Mouse (Mus musculus) MEL (cell line): ENCODE data around the gene Ankrd45. TPM values are rescaled to one million over a fixed set of nuclear protein-coding genes. Genes with fewer than 3 reads are reported as not detected.

Source experiments
- DNase-seq: peaks from one replicate; pipeline ENCODE4 v3.0.0; 2011; ENCODE audit warnings: low read depth, low spot score
- H3K27ac ChIP-seq: 2 replicates; pipeline ENCODE4 v1.5.1; 2012; ENCODE audit warnings: low read depth, mild to moderate bottlenecking, control low read depth, low read length, moderate library complexity; ENCODE audit not compliant: control insufficient read depth
- H3K27me3 ChIP-seq, 2 experiments: fragments of 150-350 bp in 1 of 2; sonication (generic) in 1 of 2; 2 replicates each; pipeline ENCODE4 v1.6.1; 2012; ENCODE audit warnings: low read length in 2 of 2, mild to moderate bottlenecking in 2 of 2, improper control_type of control experiment in 1 of 2, moderate library complexity in 1 of 2; ENCODE audit not compliant: insufficient read depth in 2 of 2, control insufficient read depth in 1 of 2
- H3K36me3 ChIP-seq, 2 experiments: 2 replicates each; pipeline ENCODE4 v1.6.1; 2012 to 2014; ENCODE audit warnings: low read length in 2 of 2, improper control_type of control experiment in 1 of 2, inconsistent platforms in 1 of 2, mild to moderate bottlenecking in 1 of 2; ENCODE audit not compliant: insufficient read depth in 2 of 2, control insufficient read depth in 1 of 2
- H3K4me1 ChIP-seq, 2 experiments: fragments of 150-350 bp in 1 of 2; sonication (generic) in 1 of 2; 2 replicates each; pipeline ENCODE4 v1.6.1; 2012; ENCODE audit warnings: low read length in 2 of 2, improper control_type of control experiment in 1 of 2, mild to moderate bottlenecking in 1 of 2; ENCODE audit not compliant: insufficient read depth in 2 of 2, control insufficient read depth in 1 of 2
- H3K4me3 ChIP-seq, 2 experiments: fragments of 150-350 bp in 1 of 2; sonication (generic) in 1 of 2; 2 replicates each; pipeline ENCODE4 v1.5.1; 2012; ENCODE audit warnings: low read depth in 2 of 2, low read length in 2 of 2, mild to moderate bottlenecking in 2 of 2, moderate library complexity in 2 of 2, control low read depth in 1 of 2, improper control_type of control experiment in 1 of 2; ENCODE audit not compliant: control insufficient read depth in 1 of 2, insufficient read depth in 1 of 2
- H3K79me2 ChIP-seq: 2 replicates; pipeline ENCODE4 v1.6.1; 2012; ENCODE audit warnings: mild to moderate bottlenecking, low read length, moderate library complexity; ENCODE audit not compliant: control insufficient read depth, poor library complexity, insufficient read depth
- H3K9ac ChIP-seq: 2 replicates; pipeline ENCODE4 v1.6.1; 2012; ENCODE audit warnings: low read depth, mild to moderate bottlenecking, control low read depth, low read length, moderate library complexity; ENCODE audit not compliant: control insufficient read depth, poor library complexity, severe bottlenecking
- H3K9me3 ChIP-seq: fragments of 150-350 bp; sonication (generic); replicated peaks from 2 replicates; pipeline ENCODE4 v1.6.1; 2012; ENCODE audit warnings: mild to moderate bottlenecking, low read length, improper control_type of control experiment, moderate library complexity; ENCODE audit not compliant: insufficient read depth
- BHLHE40 ChIP-seq: IDR thresholded peaks from 2 replicates; pipeline ENCODE4 v1.6.1; 2012; ENCODE audit warnings: low read depth, mild to moderate bottlenecking, inconsistent platforms, low read length, improper control_type of control experiment, borderline replicate concordance
- CHD2 ChIP-seq: IDR thresholded peaks from 2 replicates; pipeline ENCODE4 v1.6.1; 2011; ENCODE audit warnings: low read length, improper control_type of control experiment
- CTCF ChIP-seq, 3 experiments: IDR thresholded peaks in 2 of 3; conservative IDR thresholded peaks in 1 of 3; 2 replicates each; pipeline ENCODE4 v1.5.1; 2011 to 2012; ENCODE audit warnings: low read length in 3 of 3, low read depth in 2 of 3, mild to moderate bottlenecking in 2 of 3, improper control_type of control experiment in 1 of 3, inconsistent platforms in 1 of 3, mixed read lengths in 1 of 3, moderate library complexity in 1 of 3; ENCODE audit not compliant: control insufficient read depth in 1 of 3, insufficient read depth in 1 of 3, poor library complexity in 1 of 3, severe bottlenecking in 1 of 3
- ELF1 ChIP-seq: IDR thresholded peaks from 2 replicates; pipeline ENCODE4 v1.6.1; 2014; ENCODE audit warnings: low read depth, mild to moderate bottlenecking, inconsistent platforms, low read length, improper control_type of control experiment, moderate library complexity
- EP300 ChIP-seq, 2 experiments: IDR thresholded peaks; 2 replicates each; pipeline ENCODE4 v1.6.1; 2011; ENCODE audit warnings: improper control_type of control experiment in 2 of 2, low read length in 2 of 2, low read depth in 1 of 2, mild to moderate bottlenecking in 1 of 2
- ETS1 ChIP-seq: IDR thresholded peaks from 2 replicates; pipeline ENCODE4 v1.6.1; 2012; ENCODE audit warnings: low read depth, mild to moderate bottlenecking, inconsistent platforms, low read length, improper control_type of control experiment, moderate library complexity
- GABPA ChIP-seq: IDR thresholded peaks from 2 replicates; pipeline ENCODE4 v1.6.1; 2012; ENCODE audit warnings: low read depth, mild to moderate bottlenecking, inconsistent platforms, low read length, improper control_type of control experiment, moderate library complexity
- GATA1 ChIP-seq: IDR thresholded peaks from 2 replicates; pipeline ENCODE4 v1.6.1; 2011; ENCODE audit warnings: low read depth, low read length, improper control_type of control experiment
- HCFC1 ChIP-seq: IDR thresholded peaks from 2 replicates; pipeline ENCODE4 v1.6.1; 2012; ENCODE audit warnings: low read depth, mild to moderate bottlenecking, inconsistent platforms, low read length, improper control_type of control experiment, moderate library complexity
- KAT2A ChIP-seq: conservative IDR thresholded peaks from 2 replicates; pipeline ENCODE4 v1.6.1; 2012; ENCODE audit warnings: low read depth, low read length, improper control_type of control experiment, inconsistent platforms
- MAX ChIP-seq: IDR thresholded peaks from 2 replicates; pipeline ENCODE4 v1.6.1; 2011; ENCODE audit warnings: low read length, improper control_type of control experiment
- MAZ ChIP-seq: IDR thresholded peaks from 2 replicates; pipeline ENCODE4 v1.6.1; 2012; ENCODE audit warnings: low read depth, mild to moderate bottlenecking, inconsistent platforms, low read length, improper control_type of control experiment
- MEF2A ChIP-seq: IDR thresholded peaks from 2 replicates; pipeline ENCODE4 v1.6.1; 2014; ENCODE audit warnings: low read depth, mild to moderate bottlenecking, inconsistent platforms, low read length, improper control_type of control experiment; ENCODE audit not compliant: poor library complexity, insufficient replicate concordance, severe bottlenecking; ENCODE audit errors: extremely low read depth
- MXI1 ChIP-seq: IDR thresholded peaks from 2 replicates; pipeline ENCODE4 v1.6.1; 2011; ENCODE audit warnings: mild to moderate bottlenecking, low read depth, low read length, improper control_type of control experiment
- MYB ChIP-seq: IDR thresholded peaks from 2 replicates; pipeline ENCODE4 v1.6.1; 2011; ENCODE audit warnings: mild to moderate bottlenecking, low read depth, low read length, improper control_type of control experiment
- NELFE ChIP-seq: IDR thresholded peaks from 2 replicates; pipeline ENCODE4 v1.6.1; 2011; ENCODE audit warnings: low read depth, low read length, improper control_type of control experiment
- NRF1 ChIP-seq: IDR thresholded peaks from 2 replicates; pipeline ENCODE4 v1.6.1; 2014; ENCODE audit warnings: low read depth, mild to moderate bottlenecking, inconsistent platforms, low read length, improper control_type of control experiment, moderate library complexity; ENCODE audit not compliant: poor library complexity, insufficient read depth, severe bottlenecking
- POLR2AphosphoS2 ChIP-seq: IDR thresholded peaks from 2 replicates; pipeline ENCODE4 v1.6.1; 2011; ENCODE audit warnings: low read length, improper control_type of control experiment
- POLR2AphosphoS5 ChIP-seq: IDR thresholded peaks from 2 replicates; pipeline ENCODE4 v1.6.1; 2012; ENCODE audit warnings: low read depth, borderline replicate concordance, mild to moderate bottlenecking, inconsistent platforms, low read length, moderate library complexity, mixed read lengths
- RAD21 ChIP-seq: IDR thresholded peaks from 2 replicates; pipeline ENCODE4 v1.6.1; 2011; ENCODE audit warnings: mild to moderate bottlenecking, low read depth, low read length, improper control_type of control experiment
- SIN3A ChIP-seq: IDR thresholded peaks from 2 replicates; pipeline ENCODE4 v1.6.1; 2012; ENCODE audit warnings: low read length, improper control_type of control experiment, inconsistent platforms
- SMC3 ChIP-seq: IDR thresholded peaks from 2 replicates; pipeline ENCODE4 v1.6.1; 2011; ENCODE audit warnings: low read depth, low read length, improper control_type of control experiment
- TAL1 ChIP-seq: IDR thresholded peaks from 2 replicates; pipeline ENCODE4 v1.6.1; 2012; ENCODE audit warnings: mild to moderate bottlenecking, inconsistent platforms, low read length, moderate library complexity, mixed read lengths
- TBP ChIP-seq: IDR thresholded peaks from 2 replicates; pipeline ENCODE4 v1.8.0; 2011; ENCODE audit warnings: low read depth, low read length, improper control_type of control experiment
- TCF12 ChIP-seq: IDR thresholded peaks from 2 replicates; pipeline ENCODE4 v1.6.1; 2014; ENCODE audit warnings: low read depth, mild to moderate bottlenecking, inconsistent platforms, low read length, improper control_type of control experiment, moderate library complexity
- UBTF ChIP-seq: IDR thresholded peaks from 2 replicates; pipeline ENCODE4 v1.6.1; 2012; ENCODE audit warnings: low read depth, mild to moderate bottlenecking, inconsistent platforms, low read length, improper control_type of control experiment, moderate library complexity, borderline replicate concordance; ENCODE audit not compliant: insufficient read depth
- USF1 ChIP-seq: IDR thresholded peaks from 2 replicates; pipeline ENCODE4 v1.6.1; 2014; ENCODE audit warnings: low read depth, mild to moderate bottlenecking, inconsistent platforms, low read length, improper control_type of control experiment, moderate library complexity
- ZC3H11A ChIP-seq: IDR thresholded peaks from 2 replicates; pipeline ENCODE4 v1.6.1; 2012; ENCODE audit warnings: low read depth, mild to moderate bottlenecking, inconsistent platforms, low read length, improper control_type of control experiment
- ZKSCAN1 ChIP-seq: IDR thresholded peaks from 2 replicates; pipeline ENCODE4 v1.6.1; 2012; ENCODE audit warnings: low read depth, mild to moderate bottlenecking, inconsistent platforms, low read length, improper control_type of control experiment, moderate library complexity
- ZMIZ1 ChIP-seq: IDR thresholded peaks from 2 replicates; pipeline ENCODE4 v1.6.1; 2012; ENCODE audit warnings: low read depth, mild to moderate bottlenecking, inconsistent platforms, low read length, improper control_type of control experiment, moderate library complexity
- ZNF384 ChIP-seq: IDR thresholded peaks from 2 replicates; pipeline ENCODE4 v1.6.1; 2012; ENCODE audit warnings: low read depth, mild to moderate bottlenecking, inconsistent platforms, low read length, improper control_type of control experiment
- polyA plus RNA-seq, 2 experiments: library from polyadenylated mRNA; stranded (reverse) in 1 of 2; unstranded in 1 of 2; fragments of >175 nt in 1 of 2; fragments of >200 nt in 1 of 2; gene quantifications; 2 replicates each; pipeline versions ENCODE4 v1.2.1 to v1.2.4; 2012; ENCODE audit warnings: low replicate concordance in 2 of 2, low read depth in 1 of 2; ENCODE audit not compliant: insufficient read length in 2 of 2, insufficient read depth in 1 of 2, missing spikeins in 1 of 2
- total RNA-seq: library from RNA; depleted of rRNA; stranded (reverse); fragments of 300-350 nt; gene quantifications from 2 replicates; pipeline ENCODE4 v1.2.3, GENCODE M21; 2012

The Ankrd45 gene
- total and polyA plus RNA-seq, 3 experiments = not detected

DNA sequence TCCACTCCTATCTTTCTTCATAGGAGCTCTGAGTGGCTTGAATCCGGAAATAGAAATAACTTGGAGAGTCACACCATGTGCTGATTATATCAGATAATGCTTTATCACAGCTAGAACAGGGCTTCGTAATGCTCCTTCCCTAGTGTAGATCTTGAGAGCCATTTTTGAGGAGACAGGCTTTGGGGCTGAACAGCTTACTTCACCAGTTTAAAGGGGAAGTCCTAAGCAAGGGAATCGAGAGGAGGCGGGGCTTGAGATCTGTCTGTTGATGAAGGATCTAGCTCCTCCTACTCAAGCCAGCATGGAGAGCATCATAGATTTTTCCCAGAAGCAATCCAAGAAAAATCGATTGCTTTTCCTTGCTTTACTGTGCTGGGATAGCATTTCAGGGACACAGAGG, 57.4 kb downstream of the Ankrd45 start:
- peak; percentile 78 for DNase-seq
- H3K9me3 ChIP-seq = no peaks in the 10 kb centered on the region
- TF ChIP-seq MAX = no peak
- TF ChIP-seq TCF12 = peak; percentile 30; the same call in 1 of the 2 replicates
- 0 out of 2 replicates have a peak, but pooled peaks have one; percentile 21 for TF ChIP-seq MXI1
- TF ChIP-seq ELF1 = peak; percentile 46; the same call in 1 of the 2 replicates
- peak; percentile 50 for TF ChIP-seq ETS1
- peak in 1 of 2 experiments; percentile 36; a peak in 1 of 4 replicates for TF ChIP-seq EP300 (IDR thresholded peaks at IDR 0.05; ENCODE audit: low read depth in 1 of 2, low read length in 2 of 2)
- TF ChIP-seq USF1 = no peak
- TF ChIP-seq MAZ = no peak
- 0 out of 2 replicates have a peak, but pooled peaks have one; percentile 29 for TF ChIP-seq GATA1
- TF ChIP-seq MYB = no peak
- H3K79me2 ChIP-seq = no peaks in the 10 kb centered on the region
- H3K27ac ChIP-seq = no peak overlapping the region
- H3K27me3 ChIP-seq = peaks cover 2% of the 10 kb centered on the region in 2 experiments; a peak in 2 of 4 replicates
- peaks cover 0 to 9% of the 10 kb centered on the region in 2 experiments; a peak in 2 of 4 replicates for H3K36me3 ChIP-seq
- peaks cover 4 to 11% of the 10 kb centered on the region in 2 experiments; a peak in 3 of 4 replicates for H3K4me1 ChIP-seq
- H3K4me3 ChIP-seq = peak overlapping the region in 1 of 2 experiments; percentile 47; a peak in 2 of 4 replicates
- no peak overlapping the region for H3K9ac ChIP-seq

DNA sequence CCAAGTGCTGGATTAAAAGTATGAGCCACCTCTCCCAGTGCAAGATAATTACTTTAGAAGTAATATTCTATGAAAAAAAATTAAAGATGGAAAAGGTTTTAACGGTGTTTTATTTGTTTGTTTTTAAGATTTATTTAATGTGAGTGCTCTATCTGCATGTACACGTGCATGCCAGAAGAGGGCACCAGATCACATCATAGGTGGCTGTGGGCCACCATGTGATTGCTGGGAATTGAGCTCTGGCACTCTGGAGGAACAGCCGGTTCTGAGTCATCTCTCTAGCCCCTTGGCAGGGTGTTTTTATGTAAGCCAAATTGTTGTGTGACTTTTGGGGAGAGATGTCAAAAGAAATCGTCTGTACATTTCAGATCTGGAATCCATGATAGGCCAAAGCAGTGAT, 72.0 kb downstream of the Ankrd45 start:
- Histone ChIP-seq H3K4me1 (no peaks in the 10 kb centered on the region), H3K9ac (no peak overlapping the region), H3K4me3 (no peak overlapping the region), H3K27ac (no peak overlapping the region), H3K79me2 (no peaks in the 10 kb centered on the region; the same call in 1 of the 2 replicates), H3K27me3 (peaks cover 0 to 3% of the 10 kb centered on the region in 2 experiments; a peak in 3 of 4 replicates), H3K9me3 (no peaks in the 10 kb centered on the region), H3K36me3 (no peaks in the 10 kb centered on the region)
- DNase-seq = peak; percentile 80
- no peak for TF ChIP-seq TAL1
- TF ChIP-seq RAD21 = peak; percentile 91
- TF ChIP-seq EP300 (IDR thresholded peaks at IDR 0.05; ENCODE audit: low read depth in 1 of 2, low read length in 2 of 2) = no peak
- TF ChIP-seq CTCF (IDR thresholded peaks at IDR 0.05 in 2 of 3, conservative IDR thresholded peaks at IDR 0.05 in 1 of 3; ENCODE audit: control insufficient read depth in 1 of 3, insufficient read depth in 1 of 3, low read depth in 2 of 3, low read length in 3 of 3, poor library complexity in 1 of 3, severe bottlenecking in 1 of 3) = peak; percentile 72 to 93 (median 81)
- no peak for TF ChIP-seq GATA1
- no peak for TF ChIP-seq MXI1
- TF ChIP-seq SIN3A = no peak
- TF ChIP-seq ZNF384 = no peak
- TF ChIP-seq MEF2A = no peak
- no peak for TF ChIP-seq NELFE
- TF ChIP-seq GABPA = no peak
- TF ChIP-seq CHD2 = no peak
- no peak for TF ChIP-seq HCFC1
- no peak for TF ChIP-seq POLR2AphosphoS5
- no peak for TF ChIP-seq ELF1
- no peak for TF ChIP-seq ZKSCAN1
- no peak for TF ChIP-seq KAT2A
- TF ChIP-seq ZMIZ1 = no peak
- no peak for TF ChIP-seq TCF12
- peak; percentile 97 for TF ChIP-seq ZC3H11A
- TF ChIP-seq NRF1 = no peak
- no peak for TF ChIP-seq BHLHE40
- no peak for TF ChIP-seq MAZ
- TF ChIP-seq TBP = no peak
- TF ChIP-seq POLR2AphosphoS2 = no peak
- peak; percentile 95 for TF ChIP-seq SMC3
- TF ChIP-seq UBTF = no peak
